In genomic region chr5:113135513-113135912, GRCm38 (mm10) we compare ENCODE assay signal across 10 mouse cellular contexts. TPM values are rescaled to one million over a fixed set of nuclear protein-coding genes. Genes with fewer than 3 reads are reported as not detected.
A peak's percentile ranks its signal among the peaks of the same experiment; 100 is the strongest.
DNase-seq lines count a peak whose midpoint lies in the region; ATAC-seq lines count a peak whose summit lies in the region.
"Had no signal": no experiment of that assay in that cellular context is flagged by ENCODE, and none has a peak within 500 bp of the region (broad histone marks: within the 10 kb centered on the region; RNA-seq: fewer than 3 reads in every experiment).

No protein-coding gene starts in this region.

- H3K9me3 ChIP-seq in kidney, embryonic 15.5 days (replicated peaks): no peaks in the 10 kb centered on the region
- H3K9me3 ChIP-seq in embryonic facial prominence, embryonic 12.5 days: no peaks in the 10 kb centered on the region
- peaks cover 5% of the 10 kb centered on the region; the same call in 1 of the 2 replicates for H3K9me3 ChIP-seq in heart, embryonic 12.5 days (replicated peaks)
- 0 out of 2 replicates have a peak, but pooled peaks cover 2% of the 10 kb centered on the region for H3K9me3 ChIP-seq in liver, embryonic 13.5 days (replicated peaks)

- peak overlapping the region; percentile 33 for H3K27ac ChIP-seq in kidney, embryonic 15.5 days
- H3K27ac ChIP-seq in embryonic facial prominence, embryonic 12.5 days: no peak overlapping the region
- peak overlapping the region; percentile 97 for H3K27ac ChIP-seq in heart, embryonic 12.5 days (ENCODE audit: poor library complexity, severe bottlenecking)
- no peak overlapping the region for H3K27ac ChIP-seq in liver, embryonic 13.5 days

- 13% methylated on average over 10 of the region's 10 CpGs for WGBS in kidney, embryonic 15.5 days
- 49% methylated on average over 10 of the region's 10 CpGs for WGBS in embryonic facial prominence, embryonic 12.5 days
- WGBS in heart, embryonic 12.5 days: 13% methylated on average over 10 of the region's 10 CpGs
- WGBS in liver, embryonic 13.5 days (ENCODE audit: insufficient replicate concordance): 14% methylated on average over 10 of the region's 10 CpGs

- H3K27me3 ChIP-seq in kidney, embryonic 15.5 days: peaks cover 10% of the 10 kb centered on the region
- H3K27me3 ChIP-seq in embryonic facial prominence, embryonic 12.5 days: peaks cover 28% of the 10 kb centered on the region
- no peaks in the 10 kb centered on the region for H3K27me3 ChIP-seq in heart, embryonic 12.5 days (replicated peaks)
- H3K27me3 ChIP-seq in liver, embryonic 13.5 days: peaks cover 21% of the 10 kb centered on the region

- no peak for DNase-seq in kidney, postnatal 10 days
- DNase-seq in liver, embryonic 13.5 days: no peak
- no peak for DNase-seq in layer of hippocampus, postnatal 14 days (ENCODE audit: low spot score in 2 of 2)
- no peak for DNase-seq in thymus, postnatal 4 days
- DNase-seq in spleen, postnatal 36 days (ENCODE audit: low spot score in 2 of 2): no peak
- DNase-seq: cerebellum, adult 2 months; gastrocnemius, postnatal 10 days had no signal

- H3K4me1 ChIP-seq in kidney, embryonic 15.5 days: peaks cover 69% of the 10 kb centered on the region
- peaks cover 30% of the 10 kb centered on the region for H3K4me1 ChIP-seq in embryonic facial prominence, embryonic 12.5 days
- peaks cover 78% of the 10 kb centered on the region for H3K4me1 ChIP-seq in heart, embryonic 12.5 days (replicated peaks)
- H3K4me1 ChIP-seq in liver, embryonic 13.5 days (replicated peaks): peaks cover 56% of the 10 kb centered on the region

- no peak for ATAC-seq in kidney, embryonic 15.5 days (replicated peaks; ENCODE audit: low FRiP score)
- no peak for ATAC-seq in embryonic facial prominence, embryonic 12.5 days (ENCODE audit: insufficient number of reproducible peaks, insufficient read depth, low FRiP score, low TSS enrichment)
- ATAC-seq in heart, embryonic 12.5 days (ENCODE audit: insufficient number of reproducible peaks, low FRiP score): peak; percentile 20; the same call in 1 of the 2 replicates
- ATAC-seq in liver, embryonic 13.5 days (ENCODE audit: low read depth): peak; percentile 22

- H3K4me3 ChIP-seq in kidney, embryonic 15.5 days (replicated peaks): no peak overlapping the region
- H3K4me3 ChIP-seq in embryonic facial prominence, embryonic 12.5 days: no peak overlapping the region
- peak overlapping the region; percentile 72 for H3K4me3 ChIP-seq in heart, embryonic 12.5 days
- H3K4me3 ChIP-seq in liver, embryonic 13.5 days (replicated peaks): no peak overlapping the region

- no peak overlapping the region for H3K9ac ChIP-seq in kidney, embryonic 15.5 days
- H3K9ac ChIP-seq in embryonic facial prominence, embryonic 12.5 days: peak overlapping the region; percentile 5; the same call in 1 of the 2 replicates
- peak overlapping the region; percentile 91 for H3K9ac ChIP-seq in heart, embryonic 12.5 days
- peak overlapping the region; percentile 1; the same call in 1 of the 2 replicates for H3K9ac ChIP-seq in liver, embryonic 13.5 days

- peak overlapping the region; percentile 26; the same call in 1 of the 2 replicates for H3K4me2 ChIP-seq in kidney, embryonic 15.5 days
- peak overlapping the region; percentile 75 for H3K4me2 ChIP-seq in embryonic facial prominence, embryonic 12.5 days (replicated peaks)
- peak overlapping the region; percentile 89 for H3K4me2 ChIP-seq in heart, embryonic 12.5 days
- H3K4me2 ChIP-seq in liver, embryonic 13.5 days: peak overlapping the region; percentile 25

- H3K36me3 ChIP-seq in kidney, embryonic 15.5 days: no peaks in the 10 kb centered on the region
- no peaks in the 10 kb centered on the region for H3K36me3 ChIP-seq in embryonic facial prominence, embryonic 12.5 days
- H3K36me3 ChIP-seq in heart, embryonic 12.5 days: peaks cover 8% of the 10 kb centered on the region; the same call in 1 of the 2 replicates
- 0 out of 2 replicates have a peak, but pooled peaks cover under 1% of the 10 kb centered on the region for H3K36me3 ChIP-seq in liver, embryonic 13.5 days

RNA-seq across cellular contexts. Expression of gene Crybb3, which starts 54.1 kb away (rescaled TPM):
- 1.1 and 1.2 TPM in 2 replicates for polyA plus RNA-seq in kidney, embryonic 15.5 days (2015; fragmentation: Nextera tagmentation; extraction: Ambion mirVana)
- polyA plus RNA-seq in embryonic facial prominence, embryonic 12.5 days (2016; fragmentation: Nextera tagmentation; extraction: Ambion mirVana): 34.0 and 84.1 TPM in 2 replicates
- polyA plus RNA-seq in heart, embryonic 12.5 days (2016; fragmentation: Nextera tagmentation; extraction: Ambion mirVana): 1.4 and 1.5 TPM in 2 replicates
- polyA plus RNA-seq in liver, embryonic 13.5 days (2015; fragmentation: Nextera tagmentation; extraction: Ambion mirVana): not detected in 2 replicates
- 1 to 10 TPM; 2.6 to 3.0 TPM for total RNA-seq in layer of hippocampus, postnatal 14 days (2021)

Comparison
In these comparisons a context has a peak if more than half of its experiments do, and no peak if none do; other contexts are left out.
1. ATAC-seq: peak in heart, embryonic 12.5 days (single experiment) and liver, embryonic 13.5 days (single experiment); none in kidney, embryonic 15.5 days (single experiment) and embryonic facial prominence, embryonic 12.5 days (single experiment).
2. H3K27ac ChIP-seq: peak in kidney, embryonic 15.5 days (single experiment) and heart, embryonic 12.5 days (single experiment); none in embryonic facial prominence, embryonic 12.5 days (single experiment) and liver, embryonic 13.5 days (single experiment).
3. H3K4me2 ChIP-seq: peak in every context shown above with its lines; median percentile 89 in heart, embryonic 12.5 days; 75 in embryonic facial prominence, embryonic 12.5 days; 26 in kidney, embryonic 15.5 days; 25 in liver, embryonic 13.5 days.
4. RNA of gene Crybb3, which starts 54.1 kb away (polyA plus RNA-seq): 34.0 to 84.1 TPM in embryonic facial prominence, embryonic 12.5 days; 1.4 to 1.5 TPM in heart, embryonic 12.5 days, 1.1 to 1.2 TPM in kidney, embryonic 15.5 days and not detected in liver, embryonic 13.5 days; every median in the first group is over 10 times any median in the second.